Mouse (Mus musculus) c-Kit-positive CD71-positive TER-119-negative erythroid progenitor cells, embryonic 14.5 days (primary cell): Measurements from ENCODE around the gene Bcar3.

Source experiments
- DNase-seq: peaks from one replicate; pipeline ENCODE4 v3.0.0-alpha.2; 2013; ENCODE audit warnings: low read depth

Gene Bcar3

DNA sequence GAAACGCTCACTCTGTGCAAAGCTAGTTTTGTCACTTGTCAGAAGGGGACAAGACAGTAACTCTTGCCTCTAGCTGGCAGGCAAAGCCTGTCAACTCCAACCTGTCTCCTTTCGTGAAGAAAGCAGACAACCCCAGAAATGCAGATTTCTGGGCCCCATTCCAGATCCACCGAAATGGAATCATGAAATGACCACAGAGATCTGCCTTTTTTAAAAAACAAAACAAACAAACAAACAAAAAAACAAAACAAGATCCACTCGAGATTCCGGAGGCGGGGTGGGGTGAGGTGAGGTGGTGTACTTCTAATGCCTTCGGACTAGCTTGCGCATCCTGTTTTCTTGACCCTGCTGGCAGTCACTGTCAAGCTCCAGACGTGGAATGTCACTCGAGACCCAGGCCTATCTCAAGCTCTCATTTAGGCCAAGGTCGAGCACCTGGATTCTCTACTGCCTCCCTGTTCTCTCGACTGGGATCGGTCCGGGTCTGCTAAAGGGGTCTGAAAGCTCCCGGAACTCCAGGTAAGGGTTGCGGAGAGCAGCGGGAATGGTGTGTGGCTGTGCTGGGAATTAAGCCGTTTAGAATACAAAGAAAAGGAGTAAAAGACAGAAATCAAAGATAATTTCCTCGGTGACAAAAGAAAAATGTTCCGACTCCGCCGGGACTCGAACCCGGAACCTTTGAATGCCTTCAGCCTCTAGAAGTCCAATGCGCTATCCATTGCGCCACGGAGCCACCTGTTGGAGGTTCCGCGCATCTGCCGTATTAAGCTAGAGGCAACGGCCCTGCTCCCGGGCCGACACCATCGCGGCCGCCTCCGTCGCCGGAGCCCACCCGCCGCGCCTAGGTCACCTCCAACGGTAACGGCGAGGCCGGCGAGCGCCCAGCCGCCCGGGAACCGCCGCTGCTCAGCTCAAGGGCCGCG, 1.4 kb upstream of the Bcar3 start:
- DNase-seq: peak; percentile 77

GRCm38 (mm10) chr3:122293223-122293953, 548 bp upstream of the Bcar3 start:
- no peak for DNase-seq

DNA sequence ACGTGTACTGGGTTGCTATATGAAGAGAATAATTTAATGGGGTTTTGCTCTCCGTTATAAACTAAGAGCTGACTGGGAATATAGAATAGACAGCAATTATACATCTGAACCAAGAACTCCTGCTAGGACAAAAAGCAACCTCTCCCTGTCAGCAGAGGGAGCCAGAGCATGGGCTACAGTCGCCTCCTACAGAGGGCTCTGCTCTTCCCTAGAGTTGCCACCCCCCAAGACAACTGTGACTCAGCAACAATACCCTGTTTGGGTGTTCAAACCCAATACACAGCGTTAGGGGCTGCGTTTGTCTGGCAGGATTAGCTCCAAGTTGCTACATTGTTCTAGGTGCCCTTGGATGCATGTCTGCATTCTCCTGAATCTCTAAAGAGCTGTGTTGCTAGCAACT, 1.6 kb downstream of the Bcar3 start:
- DNase-seq: peak; percentile 63

- no peak for DNase-seq
Observed at GRCm38 (mm10) chr3:122296979-122297378, 3.0 kb downstream of the Bcar3 start.

DNA sequence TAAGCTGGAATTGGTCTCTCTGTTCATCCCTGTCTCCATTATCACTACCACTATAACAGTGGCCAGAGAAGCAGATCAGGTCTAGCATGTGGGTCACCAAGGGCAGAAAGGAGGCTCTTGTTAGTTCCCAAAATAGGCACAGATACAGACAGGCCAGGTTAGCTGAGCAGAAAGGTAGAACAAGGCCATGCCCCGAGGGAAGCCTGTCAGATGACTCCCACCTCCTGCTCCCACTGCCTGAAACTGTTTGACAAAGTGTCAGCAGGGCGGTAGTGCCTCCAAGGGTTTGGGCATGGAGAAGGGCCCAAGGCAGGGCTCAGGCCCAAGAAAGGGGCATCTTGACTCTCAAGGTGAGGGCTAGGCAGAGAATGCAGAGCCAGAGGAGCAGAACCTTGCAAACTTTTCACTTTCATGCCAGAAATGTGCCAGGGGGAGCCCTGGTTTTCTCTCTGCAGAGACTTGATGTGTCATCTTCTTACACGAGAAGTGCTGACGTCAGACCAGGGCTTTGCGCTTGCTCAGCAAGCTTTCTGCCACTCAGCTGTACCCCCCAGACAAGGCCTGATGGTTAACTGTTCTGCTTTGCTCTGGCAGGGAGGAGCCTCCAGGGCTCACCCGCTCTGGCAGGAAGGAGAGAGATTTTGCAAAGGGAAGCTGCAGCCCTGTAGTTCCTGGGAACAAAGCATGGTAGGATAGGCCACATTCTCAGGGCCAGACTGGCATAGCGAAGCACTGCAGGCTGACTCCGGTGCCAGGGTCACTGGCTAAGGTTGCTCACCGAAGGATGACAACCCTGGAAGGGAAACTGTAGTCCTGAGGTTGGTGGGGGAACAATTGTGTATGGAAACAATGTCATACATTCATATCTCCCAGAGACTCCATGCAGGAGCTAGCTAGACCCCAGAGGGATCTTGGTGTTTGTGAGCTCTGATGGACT, 7.3 kb downstream of the Bcar3 start:
- DNase-seq: no peak

DNA sequence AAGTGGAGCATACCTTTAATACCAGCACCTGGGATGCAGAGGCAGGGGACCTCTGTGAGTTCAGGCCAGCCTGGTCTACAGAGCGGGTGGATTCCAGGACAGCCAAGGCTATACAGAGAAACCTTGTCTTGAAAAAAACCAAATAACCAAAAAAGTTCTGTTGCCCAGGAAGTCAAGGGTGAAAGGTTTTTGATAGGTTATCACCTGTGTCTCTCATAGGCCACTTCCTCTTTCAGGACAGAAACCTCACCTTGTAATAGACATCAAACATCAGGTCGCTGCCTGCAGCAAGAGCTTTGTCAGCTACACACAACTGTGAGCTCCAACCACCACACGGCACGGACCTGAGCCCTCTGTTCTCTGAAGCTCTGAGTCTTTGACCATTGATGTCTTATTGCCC, 10.6 kb downstream of the Bcar3 start:
- DNase-seq: no peak

DNA sequence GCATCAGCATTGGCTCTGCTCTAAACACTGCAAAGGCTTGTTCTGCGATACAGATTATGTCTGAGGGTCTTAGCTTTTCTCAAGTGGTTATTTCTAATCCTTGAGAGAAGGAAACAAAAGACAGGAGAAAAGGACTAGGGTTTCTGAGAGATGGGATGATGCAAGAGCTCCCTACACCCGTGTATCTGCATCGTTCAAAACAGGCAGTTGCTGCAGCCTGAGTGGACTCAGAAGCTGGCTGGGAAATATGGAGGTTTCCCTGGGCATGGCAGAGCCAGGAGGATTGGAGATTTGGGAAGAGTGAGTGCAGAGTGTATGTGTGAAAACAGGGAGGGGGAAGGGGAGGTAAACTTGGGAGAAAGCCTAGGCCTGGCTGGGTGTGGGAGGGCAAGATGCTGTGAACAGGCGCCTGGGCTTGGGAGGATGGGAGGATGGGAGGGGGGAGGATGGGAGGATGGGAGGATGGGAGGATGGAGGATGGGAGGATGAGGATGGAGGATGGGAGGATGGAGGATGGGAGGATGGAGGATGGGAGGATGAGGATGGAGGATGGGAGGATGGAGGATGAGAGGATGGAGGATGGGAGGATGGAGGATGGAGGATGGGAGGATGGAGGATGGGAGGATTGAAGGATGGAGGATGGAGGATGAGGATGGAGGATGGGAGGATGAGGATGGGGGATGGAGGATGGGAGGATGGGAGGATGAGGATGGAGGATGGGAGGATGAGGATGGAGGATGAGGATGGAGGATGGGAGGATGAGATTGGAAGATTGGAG, 14.1 kb downstream of the Bcar3 start:
- DNase-seq: no peak

- DNase-seq: no peak
Observed at GRCm38 (mm10) chr3:122308981-122309380, 15.0 kb downstream of the Bcar3 start.

DNA sequence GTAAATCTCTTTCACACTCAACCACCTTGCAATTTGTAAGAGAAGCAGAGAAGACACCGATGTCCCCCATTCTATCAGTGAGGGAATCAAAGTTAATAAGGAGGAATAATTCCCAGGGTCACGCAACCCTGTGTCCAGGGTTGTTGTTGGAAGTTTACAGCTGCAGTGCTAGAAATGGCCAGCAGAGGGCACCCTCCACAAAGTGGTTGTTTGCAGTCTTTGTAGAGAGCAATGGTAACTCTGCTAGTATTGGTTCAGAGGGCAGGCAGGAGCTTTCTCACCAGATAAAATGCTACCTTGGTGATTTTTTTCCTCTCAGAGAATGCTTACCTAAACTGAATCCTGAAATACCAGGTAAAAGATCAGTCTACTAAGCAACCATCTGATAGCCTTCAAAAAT, 18.1 kb downstream of the Bcar3 start:
- DNase-seq: peak; percentile 53

DNA sequence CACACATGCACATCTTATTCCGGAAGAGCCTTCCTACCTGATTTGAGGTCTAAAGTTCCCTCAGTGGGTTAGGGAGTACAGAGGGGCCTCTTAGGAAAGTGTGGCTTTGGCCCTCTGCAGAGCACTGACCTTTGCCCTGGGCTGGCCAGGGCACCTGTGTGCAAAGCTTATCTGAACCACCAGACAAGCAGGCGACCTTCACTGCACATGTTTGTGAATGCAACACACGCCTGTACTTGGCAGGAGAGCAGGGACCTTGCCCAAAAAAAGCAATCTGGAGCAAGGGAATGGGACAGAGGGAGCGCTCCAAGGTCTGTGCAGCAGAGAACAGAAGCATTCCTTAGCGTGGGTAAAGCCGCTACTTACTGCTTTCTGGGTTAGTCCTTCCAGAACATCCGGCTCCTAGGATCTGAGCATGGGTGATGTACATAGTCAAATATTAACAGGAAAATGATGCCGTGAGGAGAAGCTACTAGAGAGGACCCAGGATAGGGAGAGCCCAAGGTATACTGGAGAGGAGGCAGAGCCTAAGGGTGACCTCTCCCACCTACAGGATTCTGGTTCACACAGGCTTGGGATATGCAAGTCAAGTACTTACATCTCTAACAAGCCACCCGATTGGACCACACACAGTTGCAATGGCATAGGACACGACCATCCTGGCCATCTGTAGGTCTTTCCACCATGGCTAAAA, 19.1 kb downstream of the Bcar3 start:
- no peak for DNase-seq

GRCm38 (mm10) chr3:122313936-122314335, 20.0 kb downstream of the Bcar3 start:
- DNase-seq: no peak

- DNase-seq: no peak
Observed at GRCm38 (mm10) chr3:122316621-122317020, 22.7 kb downstream of the Bcar3 start.

GRCm38 (mm10) chr3:122317339-122317738, 23.4 kb downstream of the Bcar3 start:
- DNase-seq: no peak

DNA sequence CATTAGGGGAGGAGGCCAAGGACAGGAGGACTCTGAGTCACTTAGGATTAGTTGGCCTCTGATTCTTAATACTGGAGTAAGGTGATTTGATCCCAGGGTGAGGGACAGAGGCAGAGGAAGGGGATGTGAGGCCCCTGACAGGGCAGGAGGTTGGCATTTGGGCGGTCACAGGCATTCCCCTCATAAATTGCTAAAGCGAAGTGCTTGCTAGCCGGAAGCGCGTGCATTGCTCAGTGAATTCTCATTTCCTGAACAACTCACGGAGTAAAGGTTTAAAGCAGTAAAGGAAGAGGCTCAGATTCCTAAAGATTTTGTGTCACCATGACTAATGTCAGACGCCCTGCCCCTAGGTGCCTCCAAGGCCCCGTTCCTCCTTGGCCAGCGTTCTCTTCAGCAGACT, 28.3 kb downstream of the Bcar3 start:
- no peak for DNase-seq

GRCm38 (mm10) chr3:122323841-122324240, 29.9 kb downstream of the Bcar3 start:
- DNase-seq: no peak

- no peak for DNase-seq
Observed at GRCm38 (mm10) chr3:122324528-122324927, 30.6 kb downstream of the Bcar3 start.

DNA sequence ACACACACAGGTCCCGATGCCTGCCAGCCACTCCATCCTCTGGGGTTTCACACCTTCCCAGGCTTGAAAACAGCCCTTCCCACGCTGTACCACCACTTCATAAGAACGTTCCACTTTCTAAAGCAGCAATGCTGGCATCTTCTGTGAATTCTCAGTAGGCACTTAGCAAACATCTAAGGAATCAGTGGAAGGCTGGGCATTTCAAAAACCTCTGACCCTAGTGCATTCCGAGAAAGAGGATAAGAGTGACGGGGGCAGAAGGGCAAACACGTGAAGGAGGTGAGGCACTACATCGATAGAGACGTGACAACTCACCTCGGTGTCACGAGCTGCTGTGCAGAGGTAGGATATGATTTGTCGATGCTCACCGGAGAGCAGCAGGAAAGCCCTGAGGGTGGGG, 36.5 kb downstream of the Bcar3 start:
- no peak for DNase-seq

- DNase-seq: no peak
Observed at GRCm38 (mm10) chr3:122333493-122333892, 39.6 kb downstream of the Bcar3 start.

GRCm38 (mm10) chr3:122333902-122334301, 40.0 kb downstream of the Bcar3 start:
- no peak for DNase-seq

DNA sequence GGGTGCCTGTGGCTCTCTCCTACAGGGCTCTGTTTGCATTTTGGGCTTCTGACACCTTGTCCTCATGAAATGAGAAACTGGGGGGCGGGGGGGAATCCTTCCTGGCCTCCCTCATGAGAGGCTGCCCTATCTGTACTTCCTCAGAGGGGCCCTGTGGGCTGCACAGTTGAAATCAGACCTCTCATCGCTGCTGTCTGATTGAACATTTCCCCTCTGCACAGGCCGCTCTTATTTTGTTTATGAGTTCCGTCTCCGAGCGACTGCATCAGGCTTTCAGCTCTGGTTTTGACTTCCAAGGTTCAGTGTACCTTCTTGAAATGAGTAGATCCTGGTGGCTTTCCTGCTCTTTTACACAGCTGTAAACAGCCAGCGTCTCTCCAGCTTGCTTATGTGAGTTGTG, 40.4 kb downstream of the Bcar3 start:
- DNase-seq: no peak

DNA sequence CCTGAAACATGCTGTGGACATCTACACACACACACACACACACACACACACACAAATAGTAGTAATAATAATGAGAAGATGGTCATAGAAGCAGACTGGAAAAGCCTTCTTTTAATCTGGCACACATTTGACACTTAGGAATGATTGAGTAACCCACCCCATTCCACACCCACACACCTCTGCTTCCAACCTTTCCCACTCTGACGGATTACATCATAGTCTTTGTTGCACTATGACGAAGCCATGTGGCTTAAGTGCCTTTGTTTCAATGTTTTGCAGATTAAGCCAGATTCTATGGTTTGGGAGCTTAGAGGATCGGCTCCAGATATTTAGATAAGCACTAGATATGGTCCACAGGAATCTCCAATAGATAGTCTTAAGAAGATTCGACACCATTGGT, 42.1 kb downstream of the Bcar3 start:
- DNase-seq: no peak
